In the genomic region with DNA sequence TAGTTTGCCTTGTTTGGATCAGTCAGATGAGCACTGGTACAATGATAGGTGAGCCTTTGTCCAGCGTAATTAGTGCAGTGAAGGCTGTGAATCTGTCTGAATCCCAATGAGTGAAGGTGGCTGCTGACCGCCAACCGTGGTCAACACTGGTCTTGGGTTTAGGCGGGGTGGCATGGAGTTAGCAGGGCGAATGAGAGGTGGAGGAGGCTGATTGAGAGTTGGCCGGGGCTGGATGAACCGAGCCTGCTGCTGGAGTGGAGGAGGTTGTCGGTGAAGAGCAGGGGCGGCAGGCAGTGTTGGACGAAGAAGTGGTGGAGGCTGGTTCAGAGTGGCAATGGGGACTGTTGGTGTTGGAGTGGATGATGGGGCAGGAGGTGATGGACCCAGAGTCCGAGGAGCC, we compare ENCODE assay signal across 23 mouse cellular contexts.
"Had no signal": no experiment of that assay in that cellular context is flagged by ENCODE, and none has a peak within 500 bp of the region (broad histone marks: within the 10 kb centered on the region; RNA-seq: fewer than 3 reads in every experiment).

No protein-coding gene starts in this region.

- H3K27me3 ChIP-seq: hindbrain, embryonic 12.5 days; intestine, embryonic 15.5 days; limb, embryonic 12.5 days; liver, embryonic 13.5 days had no signal

- H3K4me1 ChIP-seq: hindbrain, embryonic 10.5 days; hindbrain, embryonic 12.5 days; limb, embryonic 10.5 days; limb, embryonic 12.5 days had no signal

- DNase-seq: gastrocnemius, postnatal 10 days; gastrocnemius, postnatal 25 days; heart, adult 2 months; heart, postnatal 10 days; heart, postnatal 4 days; kidney, adult 18-20 months; kidney, adult 8-10 months; kidney, postnatal 10 days; kidney, postnatal 25 days; kidney, postnatal 4 days; liver; liver, embryonic 13.5 days had no signal

- H3K27ac ChIP-seq: heart, adult 2 months; hindbrain, embryonic 10.5 days; hindbrain, embryonic 12.5 days; hindbrain, embryonic 14.5 days; intestine, embryonic 15.5 days; layer of hippocampus, adult 2 months; left cerebral cortex, adult 2 months; limb, embryonic 10.5 days; limb, embryonic 12.5 days; liver, embryonic 13.5 days had no signal

- ATAC-seq: hindbrain, embryonic 16.5 days; inflammation-experienced regulatory T-cells, adult 6 months had no signal

- H3K4me2 ChIP-seq: hindbrain, embryonic 12.5 days; hindbrain, embryonic 14.5 days; intestine, embryonic 15.5 days; limb, embryonic 12.5 days; liver, embryonic 11.5 days; liver, embryonic 13.5 days had no signal

- H3K9me3 ChIP-seq: hindbrain, embryonic 10.5 days; hindbrain, embryonic 12.5 days; intestine, embryonic 15.5 days; limb, embryonic 10.5 days; limb, embryonic 12.5 days; liver, embryonic 13.5 days had no signal

- H3K4me3 ChIP-seq: heart, adult 2 months; hindbrain, embryonic 10.5 days; hindbrain, embryonic 12.5 days; intestine, embryonic 15.5 days; layer of hippocampus, adult 2 months; left cerebral cortex, adult 2 months; limb, embryonic 10.5 days; limb, embryonic 12.5 days; liver, embryonic 13.5 days had no signal

- H3K9ac ChIP-seq: hindbrain, embryonic 12.5 days; hindbrain, embryonic 14.5 days; intestine, embryonic 15.5 days; limb, embryonic 12.5 days; liver, embryonic 13.5 days had no signal
